Mouse (Mus musculus) midbrain, postnatal 0 days (tissue): ENCODE results near the gene Ywhag. TPM values are rescaled to one million over a fixed set of nuclear protein-coding genes. Genes with fewer than 3 reads are reported as not detected.

Experiments used
- ATAC-seq: fragments of 200-750 bp; cut with Nextera tagmentation; 2 replicates; pipeline ENCODE4 v1.8.0; 2017; ENCODE audit warnings: moderate number of reproducible peaks, mild to moderate bottlenecking, moderate TSS enrichment, moderate library complexity; ENCODE audit not compliant: low FRiP score
- DNase-seq: peaks from one replicate; pipeline ENCODE4 v3.0.0-alpha.2; 2015; ENCODE audit warnings: low spot score
- H3K27ac ChIP-seq: fragments of 300-500 bp; sonication (generic); 2 replicates; pipeline ENCODE4 v1.5.1; 2014; ENCODE audit warnings: low read depth, mild to moderate bottlenecking, low read length, mixed read lengths
- H3K27me3 ChIP-seq: fragments of 300-500 bp; sonication (generic); 2 replicates; pipeline ENCODE4 v1.6.1; 2014; ENCODE audit warnings: low read length, control low read depth, mixed read lengths; ENCODE audit not compliant: insufficient read depth
- H3K36me3 ChIP-seq: fragments of 300-500 bp; sonication (generic); 2 replicates; pipeline ENCODE4 v1.6.1; 2014; ENCODE audit warnings: low read length, control low read depth, mixed read lengths; ENCODE audit not compliant: insufficient read depth
- H3K4me1 ChIP-seq: fragments of 300-500 bp; sonication (generic); 2 replicates; pipeline ENCODE4 v1.6.1; 2014; ENCODE audit warnings: mild to moderate bottlenecking, control low read depth, antibody characterized with exemption, low read length, mixed read lengths; ENCODE audit not compliant: insufficient read depth
- H3K4me2 ChIP-seq: fragments of 300-500 bp; sonication (generic); 2 replicates; pipeline ENCODE4 v1.6.1; 2014; ENCODE audit warnings: low read depth, mild to moderate bottlenecking, low read length, mixed read lengths; ENCODE audit not compliant: poor library complexity, severe bottlenecking
- H3K4me3 ChIP-seq: fragments of 300-500 bp; sonication (generic); 2 replicates; pipeline ENCODE4 v1.5.1; 2014; ENCODE audit warnings: low read depth, mild to moderate bottlenecking, low read length, moderate library complexity
- H3K9ac ChIP-seq: fragments of 300-500 bp; sonication (generic); replicated peaks from 2 replicates; pipeline ENCODE4 v1.6.1; 2014; ENCODE audit warnings: mild to moderate bottlenecking, low read length, moderate library complexity, mixed read lengths; ENCODE audit not compliant: poor library complexity, severe bottlenecking
- H3K9me3 ChIP-seq: fragments of 300-500 bp; sonication (generic); 2 replicates; pipeline ENCODE4 v1.6.1; 2016; ENCODE audit warnings: low read length, control low read depth
- CTCF ChIP-seq: IDR thresholded peaks from 2 replicates; pipeline ENCODE4 v1.5.1; 2016; ENCODE audit warnings: antibody characterized with exemption, mild to moderate bottlenecking
- WGBS: fragments of 180-500 bp; shearing (Covaris S2); extraction: QIAGEN DNeasy Blood & Tissue Kit; methylation state at CpG from one replicate; pipeline ENCODE4 v1.1.7; 2014; 5-methylcytosine and 5-hydroxymethylcytosine counted together
- polyA plus RNA-seq: library from polyadenylated mRNA; unstranded; fragments of >200 nt; fragmentation: Nextera tagmentation; extraction: Ambion mirVana; gene quantifications from 2 replicates; pipeline ENCODE4 v1.2.1, GENCODE M21; 2015
- total RNA-seq: library from RNA; depleted of rRNA; stranded (reverse); fragments of >200 nt; gene quantifications from 2 replicates; pipeline ENCODE4 v1.2.3, GENCODE M21; 2014

Gene Ywhag
- total and polyA plus RNA-seq, 2 experiments from 2014 or later = 357 to 919 TPM

- Histone ChIP-seq H3K9ac (no peak overlapping the region), H3K4me2 (no peak overlapping the region), H3K36me3 (peaks cover 29% of the 10 kb centered on the region), H3K4me3 (no peak overlapping the region), H3K9me3 (no peaks in the 10 kb centered on the region), H3K4me1 (no peaks in the 10 kb centered on the region; the same call in 1 of the 2 replicates), H3K27me3 (no peaks in the 10 kb centered on the region), H3K27ac (no peak overlapping the region)
- no peak for DNase-seq
- no peak for ATAC-seq
- TF ChIP-seq CTCF = no peak
- WGBS = 93% methylated on average over 16 of the region's 16 CpGs
Observed at GRCm38 (mm10) chr5:135908989-135909388, 25.4 kb downstream of the Ywhag start.

GRCm38 (mm10) chr5:135908185-135908584 lies 26.2 kb downstream of the Ywhag start:
- TF ChIP-seq CTCF = no peak
- H3K4me2 ChIP-seq = no peak overlapping the region
- no peaks in the 10 kb centered on the region for H3K27me3 ChIP-seq
- H3K9me3 ChIP-seq = no peaks in the 10 kb centered on the region
- DNase-seq = no peak
- no peak overlapping the region for H3K9ac ChIP-seq
- no peak for ATAC-seq
- H3K4me3 ChIP-seq = no peak overlapping the region
- H3K36me3 ChIP-seq = peaks cover 29% of the 10 kb centered on the region
- H3K27ac ChIP-seq = no peak overlapping the region
- 57% methylated on average over 12 of the region's 12 CpGs for WGBS
- no peaks in the 10 kb centered on the region; the same call in 1 of the 2 replicates for H3K4me1 ChIP-seq

GRCm38 (mm10) chr5:135907256-135907655 lies 27.2 kb downstream of the Ywhag start:
- Histone ChIP-seq H3K27ac (no peak overlapping the region), H3K9ac (no peak overlapping the region), H3K9me3 (no peaks in the 10 kb centered on the region), H3K27me3 (no peaks in the 10 kb centered on the region), H3K4me2 (no peak overlapping the region), H3K4me3 (no peak overlapping the region), H3K36me3 (peaks cover 29% of the 10 kb centered on the region), H3K4me1 (no peaks in the 10 kb centered on the region; the same call in 1 of the 2 replicates)
- 86% methylated on average over 13 of the region's 13 CpGs for WGBS
- ATAC-seq (no peak), DNase-seq (no peak)
- TF ChIP-seq CTCF = no peak

- ATAC-seq = no peak
- Histone ChIP-seq H3K27me3 (no peaks in the 10 kb centered on the region), H3K9ac (no peak overlapping the region), H3K27ac (0 out of 2 replicates have a peak overlapping the region, but pooled peaks have one; percentile 43), H3K4me1 (no peaks in the 10 kb centered on the region; the same call in 1 of the 2 replicates), H3K9me3 (no peaks in the 10 kb centered on the region), H3K36me3 (peaks cover 29% of the 10 kb centered on the region), H3K4me2 (no peak overlapping the region), H3K4me3 (no peak overlapping the region)
- TF ChIP-seq CTCF = no peak
- DNase-seq = no peak
- 72% methylated on average over 4 of the region's 4 CpGs for WGBS
Observed at GRCm38 (mm10) chr5:135906846-135907245, 27.6 kb downstream of the Ywhag start.

- peaks cover 21% of the 10 kb centered on the region for H3K36me3 ChIP-seq
- TF ChIP-seq CTCF = no peak
Observed at GRCm38 (mm10) chr5:135905320-135906225, 28.8 kb downstream of the Ywhag start.

GRCm38 (mm10) chr5:135904259-135904658 lies 30.2 kb downstream of the Ywhag start:
- ATAC-seq (no peak), DNase-seq (no peak)
- H3K36me3 ChIP-seq = peaks cover 9% of the 10 kb centered on the region
- H3K27ac ChIP-seq = peak overlapping the region; percentile 95
- no peak overlapping the region for H3K9ac ChIP-seq
- WGBS = 58% methylated on average over 5 of the region's 5 CpGs
- H3K4me1 ChIP-seq = no peaks in the 10 kb centered on the region; the same call in 1 of the 2 replicates
- no peak overlapping the region for H3K4me3 ChIP-seq
- no peaks in the 10 kb centered on the region for H3K9me3 ChIP-seq
- no peak for TF ChIP-seq CTCF
- H3K4me2 ChIP-seq = no peak overlapping the region
- H3K27me3 ChIP-seq = no peaks in the 10 kb centered on the region

More at GRCm38 (mm10) chr5:135905320-135906225, 28.8 kb downstream of the Ywhag start:
- 60% methylated on average over 8 of the region's 8 CpGs for WGBS
- H3K9me3 ChIP-seq = no peaks in the 10 kb centered on the region
- no peak overlapping the region for H3K4me2 ChIP-seq
- DNase-seq = no peak
- ATAC-seq = no peak
- no peaks in the 10 kb centered on the region for H3K27me3 ChIP-seq
- peak overlapping the region; percentile 12; the same call in 1 of the 2 replicates for H3K27ac ChIP-seq
- H3K9ac ChIP-seq = no peak overlapping the region
- no peaks in the 10 kb centered on the region; the same call in 1 of the 2 replicates for H3K4me1 ChIP-seq
- no peak overlapping the region for H3K4me3 ChIP-seq
